In genomic region chr10:69371441-69371840, GRCm38 (mm10) we compare ENCODE assay signal across 8 mouse cellular contexts. TPM values are rescaled to one million over a fixed set of nuclear protein-coding genes. Genes with fewer than 3 reads are reported as not detected.
DNase-seq lines count a peak whose midpoint lies in the region; ATAC-seq and TF ChIP-seq lines count a peak whose summit lies in the region.

No protein-coding gene starts in this region.

- H3K36me3 ChIP-seq in limb, embryonic 14.5 days (ENCODE audit: control insufficient read depth, insufficient read depth, low read length): no peaks in the 10 kb centered on the region

- H3K4me1 ChIP-seq in limb, embryonic 14.5 days (ENCODE audit: control insufficient read depth, insufficient read depth, low read length): no peaks in the 10 kb centered on the region

- H3K4me3 ChIP-seq in limb, embryonic 14.5 days (replicated peaks; ENCODE audit: low read length): no peak overlapping the region

- no peak for TF ChIP-seq POLR2A in limb, embryonic 14.5 days (IDR thresholded peaks at IDR 0.05; ENCODE audit: borderline replicate concordance, extremely low read depth, insufficient read depth, insufficient read length)

- WGBS in limb, embryonic 14.5 days: 14% methylated on average over 10 of the region's 10 CpGs

- peak; percentile 46 for DNase-seq in heart, postnatal 4 days
- DNase-seq in heart, adult 11 months: no peak
- peak; percentile 30 for DNase-seq in urinary bladder, adult 2 months (ENCODE audit: low spot score)
- no peak for DNase-seq in urinary bladder, postnatal 10 days (ENCODE audit: low spot score)
- peak; percentile 74 for DNase-seq in embryo, embryonic 10 days (ENCODE audit: low spot score)
- DNase-seq in limb, embryonic 14.5 days (ENCODE audit: low spot score): peak; percentile 49
- DNase-seq in right cerebral cortex, postnatal 14 days: peak; percentile 38
- DNase-seq in spleen, postnatal 14 days (ENCODE audit: low spot score in 2 of 2): no peak

- no peak overlapping the region for H3K9ac ChIP-seq in limb, embryonic 14.5 days (ENCODE audit: low read depth, low read length, severe bottlenecking)

- ATAC-seq in limb, embryonic 14.5 days (ENCODE audit: low FRiP score, low read depth): no peak

- no peak overlapping the region for H3K4me2 ChIP-seq in limb, embryonic 14.5 days (replicated peaks; ENCODE audit: low read depth, low read length, severe bottlenecking)

- H3K9me3 ChIP-seq in limb, embryonic 14.5 days (ENCODE audit: control insufficient read depth, low read length): no peaks in the 10 kb centered on the region

- H3K27ac ChIP-seq in limb, embryonic 14.5 days (replicated peaks; ENCODE audit: low read depth, low read length): no peak overlapping the region

- H3K27me3 ChIP-seq in limb, embryonic 14.5 days (ENCODE audit: control insufficient read depth, insufficient read depth, low read length): no peaks in the 10 kb centered on the region

RNA-seq across cellular contexts. Expression of gene Cdk1, which starts 18.7 kb away (rescaled TPM):
- 100 to 1,000 TPM; 130 to 136 TPM for total RNA-seq in heart, postnatal 4 days (2021)
- 12.1 and 18.0 TPM in 2 replicates for polyA plus RNA-seq in urinary bladder, adult 2 months (2012; rRNA removed)
- polyA plus RNA-seq in limb, embryonic 14.5 days (2012; rRNA removed): 339 and 379 TPM in 2 replicates
- polyA plus RNA-seq in limb, embryonic 14.5 days (2014; fragmentation: Nextera tagmentation; extraction: Ambion mirVana): 408 and 419 TPM in 2 replicates

RNA-seq across cellular contexts. Expression of gene Ank3, which starts 27.1 kb away (rescaled TPM):
- 10 to 100 TPM; 84.2 to 92.8 TPM for total RNA-seq in heart, postnatal 4 days (2021)
- polyA plus RNA-seq in urinary bladder, adult 2 months (2012; rRNA removed): 27.3 and 40.3 TPM in 2 replicates
- polyA plus RNA-seq in limb, embryonic 14.5 days (2012; rRNA removed): 12.8 and 14.8 TPM in 2 replicates
- 25.2 and 29.5 TPM in 2 replicates for polyA plus RNA-seq in limb, embryonic 14.5 days (2014; fragmentation: Nextera tagmentation; extraction: Ambion mirVana)

Comparison
In these comparisons a context has a peak if more than half of its experiments do, and no peak if none do; other contexts are left out.
1. DNase-seq: peak in heart, postnatal 4 days (single experiment), urinary bladder, adult 2 months (single experiment), embryo, embryonic 10 days (single experiment), limb, embryonic 14.5 days (single experiment) and right cerebral cortex, postnatal 14 days (single experiment); none in heart, adult 11 months (single experiment), urinary bladder, postnatal 10 days (single experiment) and spleen, postnatal 14 days (0 of 2).
2. RNA of gene Cdk1, which starts 18.7 kb away (polyA plus RNA-seq): 339 to 419 TPM in limb, embryonic 14.5 days; 12.1 to 18.0 TPM in urinary bladder, adult 2 months; every median in the first group is over 10 times any median in the second.